Mouse (Mus musculus): ENCODE measurements at regions not wholly inside any gene's neighbourhood (a gene's known extent, or its start where the extent isn't known, plus 50 kb on each side); places are given as distances from the start of the nearest gene placed in this dataset.
A peak's percentile ranks its signal among the peaks of the same experiment; 100 is the strongest.

DNA sequence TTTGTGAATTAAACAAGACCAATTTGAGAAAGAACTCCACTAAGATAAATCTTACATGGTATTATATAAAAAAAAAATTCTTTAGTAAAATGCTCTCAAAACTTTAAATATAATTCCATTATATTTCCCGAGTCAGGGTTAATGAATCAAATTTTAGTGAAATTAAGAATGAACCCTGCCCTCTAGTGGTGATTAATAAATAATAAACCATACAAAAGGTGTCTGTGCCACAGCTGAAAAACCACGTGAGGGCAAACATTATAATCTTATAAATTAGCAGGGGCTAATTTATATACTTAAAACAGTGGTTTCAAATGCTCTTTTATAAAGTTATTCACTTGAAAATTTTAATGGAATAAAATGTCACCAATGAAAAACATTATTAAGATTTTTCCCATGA is 1087.4 kb upstream of the Prmt6 start:
- Histone ChIP-seq H3K4me1 (replicated peaks; ENCODE audit: insufficient read depth, low read length) (no peaks in the 10 kb centered on the region), H3K36me3 (ENCODE audit: insufficient read depth, low read length) (no peaks in the 10 kb centered on the region), H3K4me3 (replicated peaks; ENCODE audit: low read depth, low read length) (no peak overlapping the region), H3K27ac (no peak overlapping the region), H3K4me2 (ENCODE audit: low read length) (no peak overlapping the region), H3K9me3 (replicated peaks; ENCODE audit: low read length) (no peaks in the 10 kb centered on the region), H3K9ac (ENCODE audit: low read depth, low read length) (no peak overlapping the region), H3K27me3 (ENCODE audit: insufficient read depth, low read length) (no peaks in the 10 kb centered on the region)
- peak; percentile 8 for DNase-seq (ENCODE audit: low spot score)
- TF ChIP-seq CTCF (IDR thresholded peaks at IDR 0.05; ENCODE audit: low read depth), result peak; percentile 30; the same call in 1 of the 2 replicates
- no peak for ATAC-seq (replicated peaks; ENCODE audit: low FRiP score, low read depth)
- 41% methylated on average over 2 of the region's 2 CpGs for WGBS

DNA sequence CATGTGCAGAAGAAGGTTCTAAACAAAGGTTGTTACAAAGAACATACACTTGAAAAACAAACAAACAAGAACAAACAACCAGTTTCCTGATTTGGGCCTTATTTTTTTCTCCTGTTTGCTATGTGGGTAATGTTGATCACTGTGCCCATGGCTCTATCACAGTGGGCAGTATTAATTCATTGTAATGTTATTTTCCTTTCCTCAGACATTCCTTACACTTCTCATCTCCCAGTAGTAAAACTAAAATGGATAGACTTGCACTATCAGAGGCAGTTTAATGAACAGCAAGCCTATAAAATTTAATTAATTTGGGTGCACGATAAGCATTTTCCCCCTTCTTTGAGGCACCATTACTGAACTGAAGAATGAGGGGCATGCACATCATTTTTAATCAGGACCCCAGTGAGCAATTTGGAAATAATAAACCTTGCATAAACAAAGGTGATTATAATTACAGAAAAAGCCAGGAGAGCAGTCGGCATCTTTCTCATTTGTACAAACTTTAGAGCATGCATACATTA is 1040.3 kb upstream of the Prmt6 start:
- no peaks in the 10 kb centered on the region for H3K4me1 ChIP-seq (replicated peaks; ENCODE audit: insufficient read depth, low read length)
- H3K27ac ChIP-seq, result no peak overlapping the region
- no peaks in the 10 kb centered on the region for H3K9me3 ChIP-seq (replicated peaks; ENCODE audit: low read length)
- no peak overlapping the region for H3K4me3 ChIP-seq (replicated peaks; ENCODE audit: low read depth, low read length)
- no peak overlapping the region for H3K9ac ChIP-seq (ENCODE audit: low read depth, low read length)
- no peaks in the 10 kb centered on the region for H3K36me3 ChIP-seq (ENCODE audit: insufficient read depth, low read length)
- 83% methylated on average over 2 of the region's 2 CpGs for WGBS
- ATAC-seq (replicated peaks; ENCODE audit: low FRiP score, low read depth) (no peak), DNase-seq (ENCODE audit: low spot score) (no peak)
- H3K4me2 ChIP-seq (ENCODE audit: low read length), result no peak overlapping the region
- no peaks in the 10 kb centered on the region for H3K27me3 ChIP-seq (ENCODE audit: insufficient read depth, low read length)
- TF ChIP-seq CTCF (IDR thresholded peaks at IDR 0.05; ENCODE audit: low read depth), result no peak

DNA sequence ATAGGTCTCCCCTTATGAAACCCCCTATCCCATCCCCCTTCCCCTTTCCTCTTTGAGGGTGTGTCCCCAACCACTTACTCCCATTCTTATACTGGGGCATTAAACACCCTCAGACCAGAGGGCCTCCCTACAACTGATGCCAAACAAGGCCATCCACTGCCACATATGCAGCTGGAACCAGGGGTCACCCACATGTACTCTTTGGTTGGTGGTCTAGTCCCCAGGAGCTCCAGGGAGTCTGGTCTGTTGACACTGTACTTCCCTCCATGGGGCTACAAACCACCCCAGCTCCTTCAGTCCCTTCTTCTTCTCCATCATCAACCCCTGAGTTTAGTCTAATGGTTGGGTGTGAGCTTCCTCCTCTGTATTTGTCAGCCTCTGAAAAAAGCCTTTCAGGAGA is 1030.8 kb upstream of the Prmt6 start:
- Histone ChIP-seq H3K4me1 (replicated peaks; ENCODE audit: insufficient read depth, low read length) (no peaks in the 10 kb centered on the region), H3K27me3 (ENCODE audit: insufficient read depth, low read length) (no peaks in the 10 kb centered on the region), H3K4me2 (ENCODE audit: low read length) (no peak overlapping the region), H3K9ac (ENCODE audit: low read depth, low read length) (no peak overlapping the region), H3K27ac (no peak overlapping the region), H3K4me3 (replicated peaks; ENCODE audit: low read depth, low read length) (no peak overlapping the region), H3K36me3 (ENCODE audit: insufficient read depth, low read length) (no peaks in the 10 kb centered on the region), H3K9me3 (replicated peaks; ENCODE audit: low read length) (no peaks in the 10 kb centered on the region)
- DNase-seq (ENCODE audit: low spot score) (no peak), ATAC-seq (replicated peaks; ENCODE audit: low FRiP score, low read depth) (no peak)
- TF ChIP-seq CTCF (IDR thresholded peaks at IDR 0.05; ENCODE audit: low read depth), result no peak

Data from kidney, postnatal 0 days (tissue).